Mouse (Mus musculus): Measurements from ENCODE around the gene Bud31. TPM values are rescaled to one million over a fixed set of nuclear protein-coding genes. Genes with fewer than 3 reads are reported as not detected.
"Not testable (repeated sequence)": the region's sequence is repeated elsewhere in the genome, so short reads cannot be mapped to it uniquely, and the experiment has no call there.

Bud31 gene
- 190 and 196 TPM in 2 replicates for polyA plus RNA-seq (2015; fragmentation: Nextera tagmentation; extraction: Ambion mirVana)

DNA sequence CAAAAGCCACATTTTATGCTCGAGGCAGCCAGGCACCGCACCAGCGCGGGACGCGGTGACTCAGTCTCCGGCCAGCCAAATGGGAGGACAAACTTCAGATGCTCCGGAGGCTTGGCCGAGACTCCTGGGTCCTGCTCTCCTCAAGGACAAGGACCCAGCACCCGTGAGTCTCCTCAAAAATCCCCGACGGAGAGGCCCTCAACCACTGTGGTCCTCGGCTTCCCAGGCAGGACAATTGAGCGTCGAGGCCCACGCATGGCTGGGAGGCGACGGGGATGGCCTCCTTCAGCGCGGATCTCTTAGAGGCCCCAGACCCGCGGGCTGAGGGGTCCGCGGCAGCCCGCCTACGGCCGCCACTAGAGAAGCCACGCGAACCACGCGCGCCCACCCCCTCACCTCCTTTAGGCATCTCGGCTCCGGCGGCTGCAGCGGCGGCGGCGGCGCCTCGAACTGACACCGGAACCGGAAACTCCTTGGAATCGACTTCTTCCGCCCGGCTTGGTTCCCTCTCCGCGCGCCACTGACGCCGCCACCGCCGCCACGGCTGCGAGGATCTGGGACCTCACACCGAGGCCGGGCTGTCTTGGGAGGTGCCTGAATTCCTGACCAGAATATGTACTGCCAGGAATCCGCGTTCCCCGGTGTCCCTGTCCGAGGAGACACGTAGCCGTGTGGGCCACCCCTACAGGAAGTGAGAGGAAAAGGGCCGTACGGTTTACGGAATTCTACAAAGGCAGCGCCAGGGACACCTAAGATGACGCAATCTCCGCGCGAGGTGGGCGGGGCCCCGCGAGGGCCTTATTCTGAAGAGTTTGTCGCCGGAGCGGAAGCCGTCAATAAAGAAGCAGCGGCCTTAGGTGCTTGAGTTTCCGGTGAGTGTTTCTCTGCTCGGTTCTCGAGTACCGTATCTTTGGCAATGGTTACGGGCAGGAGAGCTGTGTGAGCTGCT, at the start of gene Bud31, which contains the start of gene Pdap1:
Gene Bud31, plus strand, starts transcription at position 792 of the 949 bp plus-strand sequence.
Gene Pdap1, minus strand, starts transcription at position 668 of the 949 bp plus-strand sequence.
- peak within 1 kb of the TSS; percentile 89 for H3K9ac ChIP-seq (replicated peaks; ENCODE audit: low read depth, low read length)
- peaks cover 21% of the 10 kb centered on the region for H3K4me1 ChIP-seq (replicated peaks; ENCODE audit: control insufficient read depth, insufficient read depth, low read length)
- peak; percentile 95 for ATAC-seq
- H3K27me3 ChIP-seq (replicated peaks; ENCODE audit: control insufficient read depth, insufficient read depth, low read length): no peaks in the 10 kb centered on the region
- H3K4me3 ChIP-seq (replicated peaks; ENCODE audit: low read length): peak within 1 kb of the TSS; percentile 73
- H3K27ac ChIP-seq (ENCODE audit: low read length): peak within 1 kb of the TSS; percentile 96
- H3K36me3 ChIP-seq (ENCODE audit: control insufficient read depth, insufficient read depth): peaks cover 36% of the 10 kb centered on the region
- no peaks in the 10 kb centered on the region for H3K9me3 ChIP-seq (ENCODE audit: control insufficient read depth, low read length)
- WGBS: under 1% methylated on average over 84 of the region's 84 CpGs
- peak within 1 kb of the TSS; percentile 99 for H3K4me2 ChIP-seq (ENCODE audit: low read length)

DNA sequence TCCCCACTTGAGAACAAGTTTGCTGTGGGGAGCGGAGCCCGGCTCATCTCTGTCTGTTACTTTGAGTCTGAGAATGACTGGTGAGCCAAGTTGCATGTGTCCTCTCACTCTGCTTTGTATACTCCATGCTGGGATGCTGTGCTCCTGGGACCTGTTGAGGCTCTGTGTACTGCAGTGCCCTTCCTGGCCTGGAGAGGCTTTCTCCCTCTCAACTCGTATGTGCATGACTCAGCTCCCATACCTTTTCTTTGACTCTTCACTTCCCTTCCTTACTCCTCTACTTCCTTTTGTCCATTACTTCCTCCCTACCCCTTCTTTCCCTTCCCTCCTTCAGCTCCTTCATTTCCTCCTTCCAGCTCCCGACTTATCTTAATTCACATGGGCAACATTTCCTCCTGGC, 44.0 kb upstream of the Bud31 start:
- no peaks in the 10 kb centered on the region for H3K27me3 ChIP-seq (replicated peaks; ENCODE audit: control insufficient read depth, insufficient read depth, low read length)
- no peak overlapping the region for H3K4me3 ChIP-seq (replicated peaks; ENCODE audit: low read length)
- ATAC-seq: no peak
- 90% methylated on average over 4 of the region's 4 CpGs for WGBS
- H3K27ac ChIP-seq (ENCODE audit: low read length): no peak overlapping the region
- no peaks in the 10 kb centered on the region for H3K4me1 ChIP-seq (replicated peaks; ENCODE audit: control insufficient read depth, insufficient read depth, low read length)
- H3K4me2 ChIP-seq (ENCODE audit: low read length): no peak overlapping the region
- no peak overlapping the region for H3K9ac ChIP-seq (replicated peaks; ENCODE audit: low read depth, low read length)
- H3K9me3 ChIP-seq (ENCODE audit: control insufficient read depth, low read length): no peaks in the 10 kb centered on the region
- H3K36me3 ChIP-seq (ENCODE audit: control insufficient read depth, insufficient read depth): peaks cover 43% of the 10 kb centered on the region

DNA sequence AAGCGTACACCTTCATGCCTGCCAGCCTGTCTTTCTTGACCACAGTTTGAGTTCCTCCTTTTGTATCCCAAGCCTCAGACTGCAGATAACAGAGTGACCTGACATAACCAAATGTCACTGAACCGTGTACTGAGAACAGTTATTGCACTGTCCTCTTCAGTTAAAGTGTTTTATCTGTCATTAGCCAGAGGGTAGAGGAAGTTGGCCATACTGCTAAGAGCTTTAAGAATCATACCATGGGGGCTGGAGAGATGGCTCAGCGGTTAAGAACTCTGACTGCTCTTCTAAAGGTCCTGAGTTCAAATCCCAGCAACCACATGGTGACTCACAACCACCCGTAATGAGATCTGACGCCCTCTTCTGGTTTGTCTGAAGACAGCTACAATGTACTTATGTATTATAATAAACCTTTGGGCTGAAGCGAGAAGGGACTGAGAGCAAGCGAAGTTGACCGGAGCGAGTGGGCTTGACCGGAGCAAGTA, 41.8 kb upstream of the Bud31 start:
- Histone ChIP-seq H3K36me3 (ENCODE audit: control insufficient read depth, insufficient read depth) (peaks cover 46% of the 10 kb centered on the region), H3K27ac (ENCODE audit: low read length) (no peak overlapping the region), H3K27me3 (replicated peaks; ENCODE audit: control insufficient read depth, insufficient read depth, low read length) (no peaks in the 10 kb centered on the region), H3K9me3 (ENCODE audit: control insufficient read depth, low read length) (no peaks in the 10 kb centered on the region), H3K4me1 (replicated peaks; ENCODE audit: control insufficient read depth, insufficient read depth, low read length) (no peaks in the 10 kb centered on the region), H3K4me3 (replicated peaks; ENCODE audit: low read length) (no peak overlapping the region), H3K4me2 (ENCODE audit: low read length) (no peak overlapping the region), H3K9ac (replicated peaks; ENCODE audit: low read depth, low read length) (no peak overlapping the region)
- 95% methylated on average over 10 of the region's 10 CpGs for WGBS
- ATAC-seq: no peak

DNA sequence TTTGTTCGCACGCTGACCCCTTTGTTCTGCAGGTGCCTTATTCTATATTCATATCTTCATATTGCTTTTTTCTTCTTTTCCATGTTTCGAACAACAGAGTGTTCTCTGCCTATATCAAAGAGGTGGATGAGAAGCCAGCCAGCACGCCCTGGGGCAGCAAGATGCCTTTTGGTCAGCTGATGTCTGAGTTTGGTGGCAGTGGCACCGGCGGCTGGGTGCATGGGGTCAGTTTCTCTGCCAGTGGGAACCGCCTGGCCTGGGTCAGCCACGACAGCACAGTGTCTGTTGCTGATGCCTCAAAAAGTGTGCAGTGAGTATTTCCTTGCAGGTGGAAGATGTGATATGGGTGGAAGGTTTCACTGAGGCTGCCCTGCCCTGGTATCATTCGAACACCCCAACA, 39.2 kb upstream of the Bud31 start:
- 97% methylated on average over 9 of the region's 9 CpGs for WGBS
- H3K4me2 ChIP-seq (ENCODE audit: low read length): no peak overlapping the region
- peaks cover 42% of the 10 kb centered on the region for H3K36me3 ChIP-seq (ENCODE audit: control insufficient read depth, insufficient read depth)
- H3K4me1 ChIP-seq (replicated peaks; ENCODE audit: control insufficient read depth, insufficient read depth, low read length): no peaks in the 10 kb centered on the region
- H3K27ac ChIP-seq (ENCODE audit: low read length): no peak overlapping the region
- H3K9me3 ChIP-seq (ENCODE audit: control insufficient read depth, low read length): no peaks in the 10 kb centered on the region
- ATAC-seq: no peak
- no peak overlapping the region for H3K4me3 ChIP-seq (replicated peaks; ENCODE audit: low read length)
- H3K9ac ChIP-seq (replicated peaks; ENCODE audit: low read depth, low read length): no peak overlapping the region
- no peaks in the 10 kb centered on the region for H3K27me3 ChIP-seq (replicated peaks; ENCODE audit: control insufficient read depth, insufficient read depth, low read length)

DNA sequence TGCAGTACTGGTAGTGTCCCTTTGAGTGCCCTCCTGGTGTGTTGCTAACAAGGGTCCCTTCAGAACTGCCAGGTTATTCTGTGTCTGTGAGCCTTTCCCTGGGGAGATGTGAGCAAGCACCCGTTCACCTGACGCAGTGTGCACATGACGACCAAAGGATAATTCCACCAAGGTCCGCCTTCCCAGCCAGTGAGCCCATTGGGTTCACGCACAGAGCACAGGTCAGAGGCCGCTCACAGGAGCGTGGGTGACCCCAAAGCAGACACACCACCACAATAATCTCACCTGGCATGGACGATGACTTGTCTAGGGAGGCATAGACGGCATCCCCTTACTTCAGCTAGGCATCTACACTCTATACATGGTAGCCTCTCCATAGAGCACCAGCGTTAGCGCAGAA, 38.7 kb upstream of the Bud31 start:
- H3K4me3 ChIP-seq (replicated peaks; ENCODE audit: low read length); H3K27ac ChIP-seq (ENCODE audit: low read length); H3K9ac ChIP-seq (replicated peaks; ENCODE audit: low read depth, low read length); ATAC-seq; H3K4me2 ChIP-seq (ENCODE audit: low read length); H3K4me1 ChIP-seq (replicated peaks; ENCODE audit: control insufficient read depth, insufficient read depth, low read length); H3K9me3 ChIP-seq (ENCODE audit: control insufficient read depth, low read length); H3K27me3 ChIP-seq (replicated peaks; ENCODE audit: control insufficient read depth, insufficient read depth, low read length): not testable (repeated sequence)
- WGBS: over 99% methylated on average over 11 of the region's 11 CpGs
- peaks cover 43% of the 10 kb centered on the region for H3K36me3 ChIP-seq (ENCODE audit: control insufficient read depth, insufficient read depth)

DNA sequence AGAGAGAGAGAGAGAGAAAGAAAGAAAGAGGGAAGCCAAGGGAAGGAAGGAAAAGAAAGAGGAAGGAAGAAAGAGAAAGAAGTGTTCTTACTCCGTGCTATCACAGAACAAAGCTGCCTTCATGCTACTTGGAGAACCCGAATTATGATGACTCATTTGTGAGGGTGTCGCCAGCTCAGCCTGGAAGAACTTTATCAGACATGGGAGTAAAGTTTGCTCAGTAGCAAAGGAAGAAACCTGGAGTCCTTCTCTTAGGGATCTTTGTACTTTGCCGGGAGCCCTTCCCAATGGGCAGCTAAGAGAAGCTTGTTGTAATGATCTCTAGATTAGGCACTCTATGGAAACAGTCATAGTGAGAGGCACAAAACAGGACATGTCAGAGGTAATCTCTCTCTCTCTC, 37.5 kb upstream of the Bud31 start:
- peaks cover 46% of the 10 kb centered on the region for H3K36me3 ChIP-seq (ENCODE audit: control insufficient read depth, insufficient read depth)
- H3K4me1 ChIP-seq (replicated peaks; ENCODE audit: control insufficient read depth, insufficient read depth, low read length): no peaks in the 10 kb centered on the region
- no peaks in the 10 kb centered on the region for H3K27me3 ChIP-seq (replicated peaks; ENCODE audit: control insufficient read depth, insufficient read depth, low read length)
- no peak overlapping the region for H3K4me2 ChIP-seq (ENCODE audit: low read length)
- no peak overlapping the region for H3K9ac ChIP-seq (replicated peaks; ENCODE audit: low read depth, low read length)
- no peak overlapping the region for H3K27ac ChIP-seq (ENCODE audit: low read length)
- H3K9me3 ChIP-seq (ENCODE audit: control insufficient read depth, low read length): no peaks in the 10 kb centered on the region
- 99% methylated on average over 4 of the region's 4 CpGs for WGBS
- ATAC-seq: no peak
- no peak overlapping the region for H3K4me3 ChIP-seq (replicated peaks; ENCODE audit: low read length)

DNA sequence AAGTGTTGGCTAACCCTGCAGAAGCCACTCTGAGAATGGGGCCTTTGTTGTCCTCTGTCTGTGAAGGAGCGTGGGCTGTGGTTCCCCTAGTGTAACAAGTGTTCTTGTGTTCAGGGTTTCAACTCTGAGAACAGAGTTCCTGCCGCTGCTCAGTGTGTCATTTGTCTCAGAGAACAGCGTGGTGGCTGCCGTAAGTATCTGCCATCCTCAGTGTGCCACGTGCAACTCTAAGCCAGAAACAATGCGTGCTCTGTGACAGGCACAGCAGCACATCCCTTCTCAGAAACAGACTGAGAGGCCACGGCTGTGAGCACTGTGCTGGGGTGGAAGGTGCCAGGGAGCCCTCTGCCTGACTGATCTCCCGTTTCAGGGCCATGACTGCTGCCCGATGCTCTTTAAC, 35.8 kb upstream of the Bud31 start:
- Histone ChIP-seq H3K4me2 (ENCODE audit: low read length) (no peak overlapping the region), H3K9ac (replicated peaks; ENCODE audit: low read depth, low read length) (no peak overlapping the region), H3K27me3 (replicated peaks; ENCODE audit: control insufficient read depth, insufficient read depth, low read length) (no peaks in the 10 kb centered on the region), H3K27ac (ENCODE audit: low read length) (no peak overlapping the region), H3K36me3 (ENCODE audit: control insufficient read depth, insufficient read depth) (peaks cover 53% of the 10 kb centered on the region), H3K4me1 (replicated peaks; ENCODE audit: control insufficient read depth, insufficient read depth, low read length) (no peaks in the 10 kb centered on the region), H3K9me3 (ENCODE audit: control insufficient read depth, low read length) (no peaks in the 10 kb centered on the region), H3K4me3 (replicated peaks; ENCODE audit: low read length) (no peak overlapping the region)
- WGBS: 86% methylated on average over 9 of the region's 9 CpGs
- ATAC-seq: no peak

DNA sequence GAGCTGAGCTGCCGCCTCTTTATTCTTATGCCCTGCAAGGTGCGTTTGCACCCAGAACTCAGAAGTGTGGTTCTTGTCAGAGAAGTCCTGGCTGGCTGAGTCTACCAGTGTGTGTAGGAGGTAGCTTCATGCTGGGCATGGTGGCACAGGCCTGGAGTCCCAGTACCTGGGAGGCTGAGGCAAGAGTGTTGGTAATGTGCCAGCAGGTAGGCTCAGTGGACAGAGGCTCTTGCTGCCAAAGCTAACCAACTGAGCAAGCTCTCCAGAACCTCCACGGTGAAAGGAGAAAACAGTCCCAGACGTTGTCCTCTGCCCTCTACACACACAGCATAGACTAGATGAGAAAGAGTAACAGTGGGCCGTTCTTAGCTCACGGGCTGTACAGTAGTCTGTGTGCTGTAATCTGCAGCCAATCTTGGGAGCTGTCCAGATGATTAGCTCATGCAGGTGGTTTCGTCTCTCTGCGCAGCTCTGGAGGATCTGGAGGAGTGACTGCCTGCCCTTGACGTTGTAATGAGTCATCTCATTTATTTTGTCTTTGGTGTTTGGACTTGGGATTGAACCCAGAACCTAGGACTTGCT, 34.4 kb upstream of the Bud31 start:
- Histone ChIP-seq H3K4me2 (ENCODE audit: low read length) (no peak overlapping the region), H3K27ac (ENCODE audit: low read length) (no peak overlapping the region), H3K9me3 (ENCODE audit: control insufficient read depth, low read length) (no peaks in the 10 kb centered on the region), H3K4me1 (replicated peaks; ENCODE audit: control insufficient read depth, insufficient read depth, low read length) (no peaks in the 10 kb centered on the region), H3K27me3 (replicated peaks; ENCODE audit: control insufficient read depth, insufficient read depth, low read length) (no peaks in the 10 kb centered on the region), H3K4me3 (replicated peaks; ENCODE audit: low read length) (no peak overlapping the region), H3K9ac (replicated peaks; ENCODE audit: low read depth, low read length) (no peak overlapping the region), H3K36me3 (ENCODE audit: control insufficient read depth, insufficient read depth) (peaks cover 56% of the 10 kb centered on the region)
- 91% methylated on average over 9 of the region's 9 CpGs for WGBS
- no peak for ATAC-seq

DNA sequence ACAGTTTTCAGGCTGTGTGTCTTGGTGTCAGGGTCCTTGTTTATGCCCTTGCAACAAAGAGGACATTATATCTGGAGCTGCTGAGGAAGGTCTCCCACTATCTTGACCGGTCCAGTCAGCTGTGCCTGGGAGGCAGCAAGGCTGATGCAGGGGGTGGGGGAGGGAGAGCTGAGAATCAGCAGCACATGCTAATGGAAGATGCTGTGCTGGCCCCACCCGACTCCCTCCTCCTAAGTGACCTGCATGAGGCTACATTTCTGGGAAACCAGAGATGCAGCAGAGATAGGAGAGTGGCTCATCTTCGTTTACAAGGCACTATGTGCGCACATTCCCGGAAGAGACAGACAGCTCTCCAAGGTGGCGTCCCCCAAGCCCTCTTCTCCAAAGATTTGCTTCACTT, 29.8 kb upstream of the Bud31 start:
- no peak overlapping the region for H3K4me2 ChIP-seq (ENCODE audit: low read length)
- H3K4me1 ChIP-seq (replicated peaks; ENCODE audit: control insufficient read depth, insufficient read depth, low read length): peaks cover 12% of the 10 kb centered on the region
- H3K9ac ChIP-seq (replicated peaks; ENCODE audit: low read depth, low read length): no peak overlapping the region
- H3K9me3 ChIP-seq (ENCODE audit: control insufficient read depth, low read length): no peaks in the 10 kb centered on the region
- ATAC-seq: no peak
- 0 out of 2 replicates have a peak, but pooled peaks cover 4% of the 10 kb centered on the region for H3K27me3 ChIP-seq (replicated peaks; ENCODE audit: control insufficient read depth, insufficient read depth, low read length)
- no peak overlapping the region for H3K4me3 ChIP-seq (replicated peaks; ENCODE audit: low read length)
- H3K36me3 ChIP-seq (ENCODE audit: control insufficient read depth, insufficient read depth): peaks cover 36% of the 10 kb centered on the region
- no peak overlapping the region for H3K27ac ChIP-seq (ENCODE audit: low read length)
- whole genome bisulfite sequencing: 95% methylated on average over 6 of the region's 6 CpGs
